Mouse (Mus musculus) hindbrain, embryonic 16.5 days (tissue): ENCODE measurements around the gene Npnt. TPM values are rescaled to one million over a fixed set of nuclear protein-coding genes. Genes with fewer than 3 reads are reported as not detected.

Experiments
- ATAC-seq: fragments of 200-750 bp; cut with Nextera tagmentation; 2 replicates; pipeline ENCODE4 v1.8.0; 2017; ENCODE audit warnings: moderate TSS enrichment, moderate library complexity
- H3K27ac ChIP-seq: fragments of 300-500 bp; sonication (generic); 2 replicates; pipeline ENCODE4 v1.5.1; 2014; ENCODE audit warnings: low read depth, mild to moderate bottlenecking, control low read depth, low read length, moderate library complexity
- H3K27me3 ChIP-seq: fragments of 300-500 bp; sonication (generic); replicated peaks from 2 replicates; pipeline ENCODE4 v1.6.1; 2014; ENCODE audit warnings: low read length; ENCODE audit not compliant: control insufficient read depth, insufficient read depth
- H3K36me3 ChIP-seq: fragments of 300-500 bp; sonication (generic); 2 replicates; pipeline ENCODE4 v1.6.1; 2014; ENCODE audit warnings: mild to moderate bottlenecking, low read length, moderate library complexity, mixed read lengths; ENCODE audit not compliant: control insufficient read depth, insufficient read depth
- H3K4me1 ChIP-seq: fragments of 300-500 bp; sonication (generic); 2 replicates; pipeline ENCODE4 v1.6.1; 2014; ENCODE audit warnings: low read depth, low read length; ENCODE audit not compliant: control insufficient read depth, insufficient read depth
- H3K4me2 ChIP-seq: fragments of 300-500 bp; sonication (generic); 2 replicates; pipeline ENCODE4 v1.6.1; 2014; ENCODE audit warnings: mild to moderate bottlenecking, low read length, control low read depth, moderate library complexity
- H3K4me3 ChIP-seq: fragments of 300-500 bp; sonication (generic); 2 replicates; pipeline ENCODE4 v1.5.1; 2014; ENCODE audit warnings: mild to moderate bottlenecking, low read length, control low read depth, moderate library complexity
- H3K9ac ChIP-seq: fragments of 300-500 bp; sonication (generic); 2 replicates; pipeline ENCODE4 v1.6.1; 2014; ENCODE audit warnings: low read depth, mild to moderate bottlenecking, control low read depth, low read length, moderate library complexity
- H3K9me3 ChIP-seq: fragments of 300-500 bp; sonication (generic); 2 replicates; pipeline ENCODE4 v1.6.1; 2014; ENCODE audit warnings: mild to moderate bottlenecking, low read length, moderate library complexity; ENCODE audit not compliant: control insufficient read depth
- WGBS: fragments of 180-500 bp; shearing (Covaris S2); extraction: QIAGEN DNeasy Blood & Tissue Kit; methylation state at CpG from one replicate; pipeline ENCODE4 v1.1.7; 2014; 5-methylcytosine and 5-hydroxymethylcytosine counted together
- polyA plus RNA-seq: library from polyadenylated mRNA; unstranded; fragments of >200 nt; fragmentation: Nextera tagmentation; extraction: Ambion mirVana; gene quantifications from 2 replicates; pipeline ENCODE4 v1.2.1, GENCODE M21; 2015

Npnt gene
- polyA plus RNA-seq, 1 experiment from 2014 or later, result 23.8 TPM

- Histone ChIP-seq H3K36me3 (no peaks in the 10 kb centered on the region), H3K27ac (no peak overlapping the region), H3K27me3 (no peaks in the 10 kb centered on the region), H3K4me1 (no peaks in the 10 kb centered on the region), H3K9ac (no peak overlapping the region), H3K4me2 (no peak overlapping the region), H3K4me3 (no peak overlapping the region), H3K9me3 (no peaks in the 10 kb centered on the region)
- no peak for ATAC-seq
- WGBS, result 89% methylated on average over 7 of the region's 7 CpGs
Measured at GRCm38 (mm10) chr3:132859573-132859972, 90.5 kb downstream of the Npnt start.

GRCm38 (mm10) chr3:132858849-132859248 is 91.2 kb downstream of the Npnt start:
- H3K27me3 ChIP-seq, result no peaks in the 10 kb centered on the region
- H3K4me1 ChIP-seq, result no peaks in the 10 kb centered on the region
- no peaks in the 10 kb centered on the region for H3K36me3 ChIP-seq
- no peak overlapping the region for H3K27ac ChIP-seq
- no peaks in the 10 kb centered on the region for H3K9me3 ChIP-seq
- ATAC-seq, result no peak
- H3K4me2 ChIP-seq, result no peak overlapping the region
- 64% methylated on average over 11 of the region's 11 CpGs for WGBS
- H3K9ac ChIP-seq, result no peak overlapping the region
- H3K4me3 ChIP-seq, result no peak overlapping the region

DNA sequence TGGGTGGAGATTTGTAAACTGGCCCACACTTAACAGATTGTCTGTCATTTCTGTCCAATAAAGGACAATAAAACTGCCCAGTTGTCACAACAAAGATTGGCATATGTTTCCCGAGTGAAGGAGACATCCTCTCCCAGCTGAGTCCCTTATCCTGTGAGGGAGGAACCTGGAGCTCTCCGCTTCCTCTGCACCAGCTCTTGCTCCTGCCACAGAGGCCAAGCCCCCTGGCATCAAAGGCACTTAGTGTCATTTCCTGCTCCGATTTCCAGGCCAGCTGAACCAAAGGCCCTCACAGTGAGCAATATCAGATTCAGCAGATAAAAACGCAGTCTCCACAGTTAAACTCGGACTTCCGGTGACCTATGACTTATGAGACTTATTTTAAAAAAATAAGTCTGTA is 93.4 kb downstream of the Npnt start:
- WGBS, result 75% methylated on average over 6 of the region's 6 CpGs

DNA sequence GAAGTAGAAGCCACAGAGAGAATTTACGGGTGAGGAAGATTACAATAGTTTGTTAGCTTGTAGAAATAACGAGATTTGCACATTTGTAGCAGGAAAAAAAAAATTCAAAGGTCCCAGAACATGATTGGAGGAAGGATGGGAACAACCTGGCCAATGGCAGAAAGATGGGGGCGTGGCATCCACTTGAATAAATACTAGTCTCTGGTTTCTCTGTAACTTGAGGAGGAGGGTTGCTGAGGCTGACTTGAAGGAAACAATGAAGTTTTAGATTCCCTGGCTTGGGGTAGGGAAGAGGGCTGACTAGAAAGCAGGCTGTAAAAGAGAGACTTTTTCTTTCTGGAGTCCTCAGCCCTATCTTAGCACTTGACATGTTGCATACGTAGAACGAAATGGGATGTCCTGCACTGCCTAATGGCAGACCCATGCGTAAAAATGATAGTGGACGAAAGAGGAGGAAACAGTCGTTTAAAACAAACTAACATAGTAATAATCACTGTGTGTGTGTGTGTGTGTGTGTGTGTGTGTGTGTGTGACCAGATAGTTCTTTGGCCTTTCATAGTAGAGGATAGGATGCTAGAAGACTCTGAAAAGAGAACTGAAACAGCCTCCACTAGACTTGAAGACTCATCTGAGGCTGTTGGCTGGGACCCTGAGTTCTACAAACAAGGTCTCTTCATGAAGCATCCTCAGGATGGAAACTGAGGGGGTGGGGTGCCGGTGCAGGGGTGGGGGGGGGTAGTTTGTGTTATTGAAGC is 94.5 kb downstream of the Npnt start:
- Histone ChIP-seq H3K4me3 (no peak overlapping the region), H3K4me1 (no peaks in the 10 kb centered on the region), H3K4me2 (no peak overlapping the region), H3K9ac (no peak overlapping the region), H3K9me3 (no peaks in the 10 kb centered on the region), H3K27me3 (no peaks in the 10 kb centered on the region), H3K27ac (no peak overlapping the region), H3K36me3 (no peaks in the 10 kb centered on the region)
- WGBS, result 69% methylated on average over 9 of the region's 9 CpGs
- ATAC-seq, result no peak

More for the DNA sequence above, 93.4 kb downstream of the Npnt start:
- Histone ChIP-seq H3K27ac (no peak overlapping the region), H3K9me3 (no peaks in the 10 kb centered on the region), H3K9ac (no peak overlapping the region), H3K27me3 (no peaks in the 10 kb centered on the region), H3K4me1 (no peaks in the 10 kb centered on the region), H3K36me3 (no peaks in the 10 kb centered on the region), H3K4me2 (no peak overlapping the region), H3K4me3 (no peak overlapping the region)
- no peak for ATAC-seq

DNA sequence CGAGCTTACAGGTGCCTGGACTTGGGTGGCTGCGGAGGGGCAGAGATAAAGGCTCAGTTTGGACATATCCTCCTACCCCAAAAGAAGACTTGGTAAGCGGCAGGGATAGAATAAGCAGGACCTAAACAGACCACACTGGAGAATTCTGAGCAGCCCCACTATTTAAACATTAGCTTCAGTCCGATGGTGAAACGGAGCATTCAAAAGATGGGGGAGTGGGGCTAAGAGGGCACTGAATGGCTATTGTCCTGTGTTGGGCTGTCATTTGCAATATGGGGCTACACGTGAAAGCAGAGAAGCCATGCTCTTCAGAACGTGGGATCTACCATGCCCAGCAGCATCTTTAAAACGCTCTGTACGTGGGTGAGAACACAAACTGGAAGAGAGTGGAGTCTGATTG is 95.8 kb downstream of the Npnt start:
- 85% methylated on average over 9 of the region's 9 CpGs for WGBS
- Histone ChIP-seq H3K9ac (no peak overlapping the region), H3K4me1 (no peaks in the 10 kb centered on the region), H3K4me3 (no peak overlapping the region), H3K27me3 (no peaks in the 10 kb centered on the region), H3K36me3 (no peaks in the 10 kb centered on the region), H3K4me2 (no peak overlapping the region), H3K9me3 (no peaks in the 10 kb centered on the region), H3K27ac (no peak overlapping the region)
- ATAC-seq, result no peak

- ATAC-seq, result peak; percentile 73
- H3K36me3 ChIP-seq, result no peaks in the 10 kb centered on the region
- no peak overlapping the region for H3K9ac ChIP-seq
- WGBS, result 68% methylated on average over 28 of the region's 28 CpGs
- no peaks in the 10 kb centered on the region for H3K9me3 ChIP-seq
- no peak overlapping the region for H3K4me3 ChIP-seq
- H3K4me1 ChIP-seq, result no peaks in the 10 kb centered on the region
- no peak overlapping the region for H3K27ac ChIP-seq
- no peak overlapping the region for H3K4me2 ChIP-seq
- no peaks in the 10 kb centered on the region for H3K27me3 ChIP-seq
Measured at GRCm38 (mm10) chr3:132851841-132852728, 98.0 kb downstream of the Npnt start.

- H3K4me1 ChIP-seq, result no peaks in the 10 kb centered on the region
- H3K27ac ChIP-seq, result no peak overlapping the region
- ATAC-seq, result no peak
- H3K9me3 ChIP-seq, result no peaks in the 10 kb centered on the region
- H3K4me2 ChIP-seq, result no peak overlapping the region
- H3K36me3 ChIP-seq, result no peaks in the 10 kb centered on the region
- H3K4me3 ChIP-seq, result no peak overlapping the region
- no peaks in the 10 kb centered on the region for H3K27me3 ChIP-seq
- H3K9ac ChIP-seq, result no peak overlapping the region
- WGBS, result 70% methylated on average over 1 of the region's 1 CpGs
Measured at GRCm38 (mm10) chr3:132851417-132851816, 98.7 kb downstream of the Npnt start.

GRCm38 (mm10) chr3:132850431-132850830 is 99.7 kb downstream of the Npnt start:
- no peak overlapping the region for H3K27ac ChIP-seq
- H3K4me1 ChIP-seq, result no peaks in the 10 kb centered on the region
- no peak overlapping the region for H3K4me3 ChIP-seq
- no peak overlapping the region for H3K9ac ChIP-seq
- ATAC-seq, result no peak
- no peaks in the 10 kb centered on the region for H3K27me3 ChIP-seq
- WGBS, result 80% methylated on average over 2 of the region's 2 CpGs
- no peaks in the 10 kb centered on the region for H3K36me3 ChIP-seq
- H3K4me2 ChIP-seq, result no peak overlapping the region
- H3K9me3 ChIP-seq, result no peaks in the 10 kb centered on the region

- Histone ChIP-seq H3K36me3 (no peaks in the 10 kb centered on the region), H3K27ac (no peak overlapping the region), H3K4me3 (no peak overlapping the region), H3K4me2 (no peak overlapping the region), H3K27me3 (no peaks in the 10 kb centered on the region), H3K4me1 (no peaks in the 10 kb centered on the region), H3K9ac (no peak overlapping the region), H3K9me3 (no peaks in the 10 kb centered on the region)
- WGBS, result 69% methylated on average over 7 of the region's 7 CpGs
- no peak for ATAC-seq
Measured at GRCm38 (mm10) chr3:132849669-132850068, 100.4 kb downstream of the Npnt start.
